Mouse (Mus musculus): Measurements from ENCODE around the gene Gm4924. TPM values are rescaled to one million over a fixed set of nuclear protein-coding genes. Genes with fewer than 3 reads are reported as not detected.

Gm4924 gene
- 2.3 TPM for total RNA-seq (2023)

GRCm38 (mm10) chr10:82354083-82355010 is at the start of gene Gm4924:
Gene Gm4924 (plus strand): TSS chr10:82354255.

GRCm38 (mm10) chr10:82316482-82316881 is 37.6 kb upstream of the Gm4924 start, which contains the start of gene 4932415D10Rik:
Gene 4932415D10Rik (minus strand): TSS chr10:82316582.

Other genes with a start within 250 kb of the Gm4924 start
- 5.9 TPM for gene AU041133, start 226.2 kb upstream of the Gm4924 start, total RNA-seq (2023)
- gene Zfp938, start 113.0 kb upstream of the Gm4924 start, total RNA-seq (2023), result 6.0 TPM
- gene 4932415D10Rik, start 37.7 kb upstream of the Gm4924 start, total RNA-seq (2023), result not detected
- not detected for gene Gm1553, start 138.4 kb downstream of the Gm4924 start, total RNA-seq (2023)